Mouse (Mus musculus) cerebellum, adult 2 months (tissue): ENCODE measurements around the gene Pycard.
"Not testable (repeated sequence)": the region's sequence is repeated elsewhere in the genome, so short reads cannot be mapped to it uniquely, and the experiment has no call there.

ENCODE experiments used
- CTCF ChIP-seq: fragments of 200-500 bp; IDR thresholded peaks from 2 replicates; pipeline ENCODE4 v1.5.1; 2011; ENCODE audit warnings: low read depth, mild to moderate bottlenecking, control low read depth, low read length, moderate library complexity, borderline replicate concordance; ENCODE audit not compliant: insufficient read depth
- POLR2A ChIP-seq: fragments of 200-500 bp; IDR thresholded peaks from 2 replicates; pipeline ENCODE4 v1.6.1; 2011; ENCODE audit warnings: low read length, control low read depth, borderline replicate concordance; ENCODE audit not compliant: insufficient read depth

DNA sequence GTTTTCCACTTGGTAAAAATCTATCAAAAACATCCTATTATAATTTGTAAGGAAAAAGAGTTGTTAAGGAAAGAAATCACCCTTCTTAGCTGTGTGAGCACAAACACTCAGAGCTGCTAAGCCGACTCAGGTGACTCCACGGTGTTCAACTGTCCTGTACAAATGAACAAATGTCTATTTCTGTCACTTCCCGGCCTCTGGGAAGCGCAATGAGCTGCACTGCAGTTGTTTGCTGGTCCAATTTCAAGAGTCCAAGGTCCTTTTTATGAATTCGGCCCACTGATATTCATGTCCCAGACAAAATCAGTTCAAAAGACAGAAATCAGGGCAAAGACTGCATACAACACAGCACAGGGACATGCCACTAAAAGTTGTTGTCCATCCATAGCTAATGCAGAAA lies 22.5 kb upstream of the Pycard start:
- not testable (repeated sequence) for TF ChIP-seq CTCF, POLR2A
